Mouse (Mus musculus): ENCODE measurements around the gene Tmem178b. TPM values are rescaled to one million over a fixed set of nuclear protein-coding genes. Genes with fewer than 3 reads are reported as not detected.

Tmem178b gene
- total RNA-seq, 1 experiment, result 0.04 TPM

- Histone ChIP-seq H3K4me3 (ENCODE audit: insufficient read depth in 1 of 2, low read depth in 1 of 2, low read length in 2 of 2, poor library complexity in 1 of 2, severe bottlenecking in 1 of 2) (no peak overlapping the region), H3K27ac (ENCODE audit: insufficient read depth, low read depth, low read length, poor library complexity, severe bottlenecking) (no peak overlapping the region), H3K4me1 (ENCODE audit: control insufficient read depth in 2 of 2, insufficient read depth in 2 of 2, low read length in 2 of 2, poor library complexity in 1 of 2) (no peaks in the 10 kb centered on the region), H3K36me3 (ENCODE audit: control insufficient read depth, insufficient read depth, low read length, poor library complexity, severe bottlenecking) (no peaks in the 10 kb centered on the region), H3K9me3 (ENCODE audit: control insufficient read depth, insufficient read depth, low read depth, low read length) (no peaks in the 10 kb centered on the region), H3K9ac (ENCODE audit: insufficient read depth, low read depth, low read length, poor library complexity, severe bottlenecking) (no peak overlapping the region)
- no peak for TF ChIP-seq ZNF384 (IDR thresholded peaks at IDR 0.05; ENCODE audit: low read depth, low read length)
- TF ChIP-seq MAFK (IDR thresholded peaks at IDR 0.05; ENCODE audit: insufficient read depth, low read depth, low read length), result no peak
- no peak for TF ChIP-seq CHD2 (IDR thresholded peaks at IDR 0.05; ENCODE audit: low read depth, low read length)
- TF ChIP-seq HCFC1 (IDR thresholded peaks at IDR 0.05; ENCODE audit: borderline replicate concordance, insufficient read depth, low read length), result no peak
- no peak for TF ChIP-seq ZC3H11A (IDR thresholded peaks at IDR 0.05; ENCODE audit: borderline replicate concordance, low read depth, low read length)
- in situ Hi-C loops (cut with MboI; ENCODE audit: low sequenced_read_pairs in 2 of 2, unreplicated experiment in 2 of 2), result no loop called here
- no peak for DNase-seq (ENCODE audit: low read depth, low spot score)
Observed at GRCm38 (mm10) chr6:40052593-40052992, 179.5 kb downstream of the Tmem178b start.

GRCm38 (mm10) chr6:40059466-40059865 lies 186.4 kb downstream of the Tmem178b start:
- no peak overlapping the region for H3K4me3 ChIP-seq (ENCODE audit: insufficient read depth in 1 of 2, low read depth in 1 of 2, low read length in 2 of 2, poor library complexity in 1 of 2, severe bottlenecking in 1 of 2)

GRCm38 (mm10) chr6:40061327-40062189 lies 188.5 kb downstream of the Tmem178b start:
- Histone ChIP-seq H3K9me3 (ENCODE audit: control insufficient read depth, insufficient read depth, low read depth, low read length) (no peaks in the 10 kb centered on the region), H3K9ac (ENCODE audit: insufficient read depth, low read depth, low read length, poor library complexity, severe bottlenecking) (no peak overlapping the region), H3K4me3 (ENCODE audit: insufficient read depth in 1 of 2, low read depth in 1 of 2, low read length in 2 of 2, poor library complexity in 1 of 2, severe bottlenecking in 1 of 2) (no peak overlapping the region), H3K4me1 (ENCODE audit: control insufficient read depth in 2 of 2, insufficient read depth in 2 of 2, low read length in 2 of 2, poor library complexity in 1 of 2) (no peaks in the 10 kb centered on the region), H3K36me3 (ENCODE audit: control insufficient read depth, insufficient read depth, low read length, poor library complexity, severe bottlenecking) (no peaks in the 10 kb centered on the region), H3K27ac (ENCODE audit: insufficient read depth, low read depth, low read length, poor library complexity, severe bottlenecking) (no peak overlapping the region)
- no peak for DNase-seq (ENCODE audit: low read depth, low spot score)
- in situ Hi-C loops (cut with MboI; ENCODE audit: low sequenced_read_pairs in 2 of 2, unreplicated experiment in 2 of 2), result no loop called here
- no peak for TF ChIP-seq ZC3H11A (IDR thresholded peaks at IDR 0.05; ENCODE audit: borderline replicate concordance, low read depth, low read length)
- no peak for TF ChIP-seq MAFK (IDR thresholded peaks at IDR 0.05; ENCODE audit: insufficient read depth, low read depth, low read length)
- no peak for TF ChIP-seq CHD2 (IDR thresholded peaks at IDR 0.05; ENCODE audit: low read depth, low read length)
- TF ChIP-seq ZNF384 (IDR thresholded peaks at IDR 0.05; ENCODE audit: low read depth, low read length), result no peak
- no peak for TF ChIP-seq HCFC1 (IDR thresholded peaks at IDR 0.05; ENCODE audit: borderline replicate concordance, insufficient read depth, low read length)

More at GRCm38 (mm10) chr6:40059466-40059865, 186.4 kb downstream of the Tmem178b start:
- no peak overlapping the region for H3K27ac ChIP-seq (ENCODE audit: insufficient read depth, low read depth, low read length, poor library complexity, severe bottlenecking)
- H3K9me3 ChIP-seq (ENCODE audit: control insufficient read depth, insufficient read depth, low read depth, low read length), result no peaks in the 10 kb centered on the region
- H3K4me1 ChIP-seq (ENCODE audit: control insufficient read depth in 2 of 2, insufficient read depth in 2 of 2, low read length in 2 of 2, poor library complexity in 1 of 2), result no peaks in the 10 kb centered on the region
- in situ Hi-C loops (cut with MboI; ENCODE audit: low sequenced_read_pairs in 2 of 2, unreplicated experiment in 2 of 2), result no loop called here
- H3K36me3 ChIP-seq (ENCODE audit: control insufficient read depth, insufficient read depth, low read length, poor library complexity, severe bottlenecking), result no peaks in the 10 kb centered on the region
- no peak for DNase-seq (ENCODE audit: low read depth, low spot score)
- no peak overlapping the region for H3K9ac ChIP-seq (ENCODE audit: insufficient read depth, low read depth, low read length, poor library complexity, severe bottlenecking)
- TF ChIP-seq ZNF384 (IDR thresholded peaks at IDR 0.05; ENCODE audit: low read depth, low read length) (no peak), MAFK (IDR thresholded peaks at IDR 0.05; ENCODE audit: insufficient read depth, low read depth, low read length) (no peak), HCFC1 (IDR thresholded peaks at IDR 0.05; ENCODE audit: borderline replicate concordance, insufficient read depth, low read length) (no peak), ZC3H11A (IDR thresholded peaks at IDR 0.05; ENCODE audit: borderline replicate concordance, low read depth, low read length) (no peak), CHD2 (IDR thresholded peaks at IDR 0.05; ENCODE audit: low read depth, low read length) (no peak)

GRCm38 (mm10) chr6:40062190-40062501 lies 189.1 kb downstream of the Tmem178b start:
- in situ Hi-C loops (cut with MboI; ENCODE audit: low sequenced_read_pairs in 2 of 2, unreplicated experiment in 2 of 2), result no loop called here
- no peak for DNase-seq (ENCODE audit: low read depth, low spot score)
- no peak overlapping the region for H3K9ac ChIP-seq (ENCODE audit: insufficient read depth, low read depth, low read length, poor library complexity, severe bottlenecking)
- H3K4me1 ChIP-seq (ENCODE audit: control insufficient read depth in 2 of 2, insufficient read depth in 2 of 2, low read length in 2 of 2, poor library complexity in 1 of 2), result no peaks in the 10 kb centered on the region
- no peak overlapping the region for H3K27ac ChIP-seq (ENCODE audit: insufficient read depth, low read depth, low read length, poor library complexity, severe bottlenecking)
- H3K9me3 ChIP-seq (ENCODE audit: control insufficient read depth, insufficient read depth, low read depth, low read length), result no peaks in the 10 kb centered on the region
- H3K36me3 ChIP-seq (ENCODE audit: control insufficient read depth, insufficient read depth, low read length, poor library complexity, severe bottlenecking), result no peaks in the 10 kb centered on the region
- H3K4me3 ChIP-seq (ENCODE audit: insufficient read depth in 1 of 2, low read depth in 1 of 2, low read length in 2 of 2, poor library complexity in 1 of 2, severe bottlenecking in 1 of 2), result no peak overlapping the region
- TF ChIP-seq MAFK (IDR thresholded peaks at IDR 0.05; ENCODE audit: insufficient read depth, low read depth, low read length), result no peak
- TF ChIP-seq HCFC1 (IDR thresholded peaks at IDR 0.05; ENCODE audit: borderline replicate concordance, insufficient read depth, low read length), result no peak
- no peak for TF ChIP-seq ZC3H11A (IDR thresholded peaks at IDR 0.05; ENCODE audit: borderline replicate concordance, low read depth, low read length)
- TF ChIP-seq ZNF384 (IDR thresholded peaks at IDR 0.05; ENCODE audit: low read depth, low read length), result no peak
- TF ChIP-seq CHD2 (IDR thresholded peaks at IDR 0.05; ENCODE audit: low read depth, low read length), result no peak

Data from ES-E14 (cell line).